Mouse (Mus musculus): Measurements from ENCODE around the gene Hist1h2ab. TPM values are rescaled to one million over a fixed set of nuclear protein-coding genes. Genes with fewer than 3 reads are reported as not detected.
"Not testable (repeated sequence)": the region's sequence is repeated elsewhere in the genome, so short reads cannot be mapped to it uniquely, and the experiment has no call there.

Hist1h2ab gene
- polyA plus RNA-seq, 1 experiment from 2014 or later: 28.5 TPM

DNA sequence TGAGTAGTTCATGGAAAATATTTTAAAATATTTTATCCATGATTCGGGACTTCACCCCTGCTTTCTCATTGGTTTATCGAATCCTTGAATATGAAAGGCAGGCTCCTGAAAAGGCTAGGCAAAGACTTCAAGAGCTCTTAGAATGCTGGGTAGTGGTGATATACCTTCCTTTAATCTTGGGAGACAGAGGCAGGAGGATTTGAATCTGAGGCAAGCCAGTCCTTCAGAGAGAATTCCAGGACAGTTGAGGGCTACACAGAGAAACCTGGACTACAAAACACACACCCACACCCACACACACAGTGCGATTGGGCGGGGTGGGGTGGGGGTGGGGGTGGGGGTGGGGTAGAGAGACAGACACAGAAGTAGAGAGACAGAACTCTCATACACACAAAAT, 3.0 kb upstream of the Hist1h2ab start:
- Histone ChIP-seq H3K36me3 (no peaks in the 10 kb centered on the region), H3K27ac (no peak overlapping the region), H3K9me3 (no peaks in the 10 kb centered on the region), H3K4me1 (peaks cover 5% of the 10 kb centered on the region; the same call in 1 of the 2 replicates), H3K9ac (no peak overlapping the region), H3K27me3 (replicated peaks) (no peaks in the 10 kb centered on the region), H3K4me3 (no peak overlapping the region), H3K4me2 (replicated peaks) (peak overlapping the region; percentile 60)
- ATAC-seq (ENCODE audit: low FRiP score, low read depth): no peak
- WGBS: 8% methylated on average over 4 of the region's 4 CpGs

DNA sequence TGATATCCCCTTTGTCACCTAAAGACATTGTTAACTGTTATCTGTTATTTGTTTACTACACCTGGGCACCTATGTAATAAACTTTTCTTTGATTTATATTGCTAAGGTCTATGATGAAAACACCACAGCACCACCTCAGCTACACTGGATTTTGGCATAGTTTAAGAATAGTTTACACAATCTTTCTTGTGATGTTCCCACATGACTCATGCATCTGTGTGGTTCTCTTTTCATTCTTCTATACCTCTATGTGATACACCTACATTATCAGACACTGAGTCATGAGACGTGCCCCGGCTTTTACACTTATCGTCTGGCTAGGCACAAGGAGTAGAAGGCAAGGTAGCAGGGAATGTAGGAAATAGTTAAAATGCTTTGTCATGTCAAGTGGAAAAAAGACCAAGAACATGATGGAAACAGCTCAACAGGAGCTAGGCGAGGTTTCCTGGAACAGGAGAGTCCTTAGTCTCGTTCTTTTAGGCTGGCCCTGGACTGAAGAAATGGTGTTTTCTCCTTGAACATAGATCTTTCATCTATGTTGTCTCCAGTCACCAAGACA, 1.3 kb upstream of the Hist1h2ab start:
- 92% methylated on average over 5 of the region's 5 CpGs for WGBS
- Histone ChIP-seq H3K36me3 (no peaks in the 10 kb centered on the region), H3K4me3 (no peak overlapping the region), H3K9me3 (no peaks in the 10 kb centered on the region), H3K9ac (no peak overlapping the region), H3K4me2 (replicated peaks) (no peak overlapping the region), H3K27me3 (replicated peaks) (no peaks in the 10 kb centered on the region), H3K4me1 (peaks cover 5% of the 10 kb centered on the region; the same call in 1 of the 2 replicates), H3K27ac (no peak overlapping the region)
- no peak for ATAC-seq (ENCODE audit: low FRiP score, low read depth)

DNA sequence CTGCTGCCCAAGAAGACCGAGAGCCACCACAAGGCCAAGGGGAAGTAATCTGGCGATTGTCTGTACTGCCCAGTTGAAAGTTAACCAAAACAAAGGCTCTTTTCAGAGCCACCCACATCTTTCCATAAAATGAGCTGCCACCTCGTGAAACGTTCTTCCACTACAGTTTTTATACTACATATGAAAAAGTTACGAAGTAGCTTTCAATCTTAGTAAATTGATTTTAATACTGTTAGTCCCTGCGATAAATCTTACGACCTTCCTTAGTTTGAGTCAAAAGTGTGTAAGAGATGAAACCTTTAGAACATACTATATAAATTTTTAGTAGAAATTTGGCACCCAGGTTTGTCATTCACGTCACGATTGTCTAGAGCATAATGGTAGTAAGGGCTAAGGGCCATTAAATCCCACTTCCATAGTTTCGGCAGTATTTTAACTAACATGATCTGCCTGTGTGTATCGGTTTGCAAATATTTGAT, 591 bp downstream of the Hist1h2ab start:
- under 1% methylated on average over 11 of the region's 11 CpGs for WGBS
- H3K9me3 ChIP-seq: no peaks in the 10 kb centered on the region
- ATAC-seq (ENCODE audit: low FRiP score, low read depth): 0 out of 2 replicates have a peak, but pooled peaks have one; percentile 27

DNA sequence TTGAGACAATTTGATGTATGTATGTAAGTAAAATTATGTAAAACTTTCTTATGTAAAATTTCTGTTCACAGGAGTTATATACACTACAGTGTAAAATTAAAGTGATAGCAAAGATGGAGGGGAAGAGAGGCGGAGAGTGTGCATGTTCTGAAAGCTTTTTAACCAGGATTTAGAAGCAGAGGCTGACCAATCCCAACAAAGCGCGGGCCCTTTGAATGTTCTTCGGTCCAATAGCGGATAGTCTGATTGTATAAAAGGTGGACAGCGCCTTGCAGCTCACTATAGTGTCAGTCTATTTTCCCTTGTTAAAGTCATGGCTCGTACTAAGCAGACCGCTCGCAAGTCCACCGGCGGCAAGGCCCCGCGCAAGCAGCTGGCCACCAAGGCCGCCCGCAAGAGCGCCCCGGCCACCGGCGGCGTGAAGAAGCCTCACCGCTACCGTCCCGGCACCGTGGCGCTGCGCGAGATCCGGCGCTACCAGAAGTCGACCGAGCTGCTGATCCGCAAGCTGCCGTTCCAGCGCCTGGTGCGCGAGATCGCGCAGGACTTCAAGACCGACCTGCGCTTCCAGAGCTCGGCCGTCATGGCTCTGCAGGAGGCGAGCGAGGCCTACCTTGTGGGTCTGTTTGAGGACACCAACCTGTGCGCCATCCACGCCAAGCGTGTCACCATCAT, 1.3 kb downstream of the Hist1h2ab start, which contains the start of gene Hist1h3b:
Gene Hist1h3b, plus strand, starts transcription at position 201 of the 675 bp plus-strand sequence.
- Histone ChIP-seq H3K4me2 (replicated peaks) (peak within 1 kb of the TSS; percentile 64), H3K4me3 (peak within 1 kb of the TSS; percentile 35), H3K27ac (peak within 1 kb of the TSS; percentile 82), H3K9ac (peak within 1 kb of the TSS; percentile 55; the same call in 1 of the 2 replicates)
- not testable (repeated sequence) for H3K4me1 ChIP-seq; H3K27me3 ChIP-seq (replicated peaks); H3K36me3 ChIP-seq; H3K9me3 ChIP-seq
- under 1% methylated on average over 21 of the region's 47 CpGs for WGBS
- ATAC-seq (ENCODE audit: low FRiP score, low read depth): peak; percentile 84

More for the DNA sequence above, 591 bp downstream of the Hist1h2ab start:
- Histone ChIP-seq H3K27ac (peak overlapping the region; percentile 32; the same call in 1 of the 2 replicates), H3K4me2 (replicated peaks) (peak overlapping the region; percentile 64), H3K9ac (peak overlapping the region; percentile 55; the same call in 1 of the 2 replicates), H3K36me3 (no peaks in the 10 kb centered on the region), H3K4me1 (peaks cover 5% of the 10 kb centered on the region; the same call in 1 of the 2 replicates), H3K27me3 (replicated peaks) (no peaks in the 10 kb centered on the region), H3K4me3 (peak overlapping the region; percentile 35)

DNA sequence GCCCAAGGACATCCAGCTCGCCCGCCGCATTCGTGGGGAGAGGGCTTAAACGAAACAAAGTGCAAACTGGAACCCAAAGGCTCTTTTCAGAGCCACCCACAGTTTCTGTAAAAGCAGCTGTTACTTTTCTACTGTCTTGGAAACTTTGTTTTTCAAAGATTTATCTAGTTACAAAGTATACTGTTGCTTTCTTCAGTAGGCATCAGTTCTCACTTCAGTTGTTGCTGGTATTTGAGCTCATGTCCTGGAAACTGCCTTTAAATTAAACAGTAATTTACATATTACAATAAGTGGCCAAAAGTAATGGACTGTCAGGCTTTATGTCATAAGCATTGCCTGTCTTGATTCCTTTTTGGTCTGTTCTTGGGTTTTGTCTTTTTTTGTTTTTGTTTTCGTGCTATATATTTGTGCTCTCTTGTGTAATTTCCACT, 1.8 kb downstream of the Hist1h2ab start:
- H3K4me2 ChIP-seq (replicated peaks): peak overlapping the region; percentile 64
- WGBS: 3% methylated on average over 6 of the region's 6 CpGs
- peak overlapping the region; percentile 21 for H3K4me3 ChIP-seq

DNA sequence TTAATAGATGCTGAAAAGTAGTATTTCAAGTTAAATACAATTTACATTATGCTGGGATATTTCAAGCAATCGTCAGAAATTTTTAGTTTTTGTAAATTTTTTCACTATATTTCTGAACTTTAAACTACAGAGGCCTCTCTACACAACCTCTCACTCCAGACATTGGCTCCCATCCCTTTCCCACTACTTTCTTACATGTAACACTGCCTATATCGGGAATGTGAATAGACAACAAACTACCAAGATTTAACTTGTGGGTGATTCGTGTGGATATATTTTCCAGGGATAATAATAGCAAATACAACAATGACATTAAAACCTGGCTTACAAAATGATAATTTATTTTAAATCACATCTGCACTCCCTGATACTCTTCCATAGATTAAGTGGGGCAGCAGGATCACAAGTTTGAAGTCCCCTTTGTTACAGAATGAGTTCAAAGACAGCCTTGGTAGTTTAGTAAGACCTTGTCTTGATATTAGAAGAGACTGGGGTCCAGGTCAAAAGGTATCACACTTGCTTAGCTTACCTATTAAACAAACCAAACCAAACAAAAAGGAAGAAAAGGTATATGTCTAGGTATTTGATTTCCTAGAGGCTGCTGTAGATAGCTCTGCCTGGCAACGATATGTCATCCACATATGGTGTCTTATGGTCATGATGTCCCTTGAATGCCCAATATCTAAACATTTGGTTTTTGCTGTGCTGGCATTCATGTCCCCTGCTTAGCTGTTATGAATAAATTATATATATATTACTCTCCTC, 2.6 kb downstream of the Hist1h2ab start:
- no peak overlapping the region for H3K9ac ChIP-seq
- no peak for ATAC-seq (ENCODE audit: low FRiP score, low read depth)
- no peaks in the 10 kb centered on the region for H3K9me3 ChIP-seq
- H3K36me3 ChIP-seq: no peaks in the 10 kb centered on the region
- H3K4me2 ChIP-seq (replicated peaks): peak overlapping the region; percentile 64; the same call in 1 of the 2 replicates
- H3K27ac ChIP-seq: no peak overlapping the region
- no peak overlapping the region for H3K4me3 ChIP-seq
- no peaks in the 10 kb centered on the region for H3K27me3 ChIP-seq (replicated peaks)
- WGBS: 59% methylated on average over 4 of the region's 4 CpGs
- H3K4me1 ChIP-seq: peaks cover 3% of the 10 kb centered on the region; the same call in 1 of the 2 replicates

More for the DNA sequence above, 1.8 kb downstream of the Hist1h2ab start:
- H3K27me3 ChIP-seq (replicated peaks): no peaks in the 10 kb centered on the region
- H3K27ac ChIP-seq: 0 out of 2 replicates have a peak overlapping the region, but pooled peaks have one; percentile 8
- peak overlapping the region; percentile 53; the same call in 1 of the 2 replicates for H3K9ac ChIP-seq
- no peaks in the 10 kb centered on the region for H3K36me3 ChIP-seq
- no peak for ATAC-seq (ENCODE audit: low FRiP score, low read depth)
- no peaks in the 10 kb centered on the region for H3K9me3 ChIP-seq
- peaks cover 8% of the 10 kb centered on the region; the same call in 1 of the 2 replicates for H3K4me1 ChIP-seq

DNA sequence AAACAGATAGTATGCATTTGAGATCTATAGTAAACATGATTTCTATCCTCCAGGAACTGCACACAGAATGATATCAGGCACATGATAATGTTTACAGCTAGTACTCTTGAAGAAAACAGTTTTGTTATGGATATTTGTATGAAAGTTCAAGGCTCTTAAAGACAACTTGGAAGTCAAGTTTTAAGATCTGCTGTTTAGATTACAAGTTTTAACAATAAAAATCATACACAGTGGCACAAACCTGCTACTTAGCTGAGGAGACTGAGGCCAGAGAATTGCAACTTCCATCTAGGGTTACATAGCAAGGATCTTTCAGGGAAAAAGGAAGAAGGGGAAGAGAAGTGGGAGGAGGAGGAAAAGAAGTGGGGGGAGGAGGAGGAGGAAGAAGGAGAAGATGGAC, 4.1 kb downstream of the Hist1h2ab start:
- Histone ChIP-seq H3K4me3 (no peak overlapping the region), H3K36me3 (no peaks in the 10 kb centered on the region), H3K9me3 (no peaks in the 10 kb centered on the region), H3K27ac (no peak overlapping the region), H3K4me1 (peaks cover 3% of the 10 kb centered on the region; the same call in 1 of the 2 replicates), H3K27me3 (replicated peaks) (no peaks in the 10 kb centered on the region), H3K9ac (no peak overlapping the region), H3K4me2 (replicated peaks) (no peak overlapping the region)
- no peak for ATAC-seq (ENCODE audit: low FRiP score, low read depth)

DNA sequence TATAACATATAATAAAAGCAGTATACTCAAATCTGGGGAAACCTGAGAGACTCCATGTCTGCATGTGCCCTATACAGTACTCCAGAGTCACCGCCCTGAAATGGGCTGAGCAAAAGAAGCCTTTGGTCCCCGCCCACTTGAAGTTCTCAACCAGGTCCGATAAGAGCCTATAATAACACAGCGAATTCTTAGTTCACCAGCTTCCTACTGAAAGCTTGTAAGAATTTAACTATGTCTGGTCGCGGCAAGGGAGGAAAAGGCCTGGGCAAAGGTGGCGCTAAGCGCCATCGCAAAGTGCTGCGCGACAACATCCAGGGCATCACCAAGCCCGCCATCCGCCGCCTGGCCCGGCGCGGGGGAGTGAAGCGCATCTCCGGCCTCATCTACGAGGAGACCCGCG, 5.9 kb downstream of the Hist1h2ab start, which contains the start of gene Hist1h4b:
Gene Hist1h4b, plus strand, starts transcription at position 224 of the 400 bp plus-strand sequence.
- H3K27ac ChIP-seq: peak within 1 kb of the TSS; percentile 46; the same call in 1 of the 2 replicates

DNA sequence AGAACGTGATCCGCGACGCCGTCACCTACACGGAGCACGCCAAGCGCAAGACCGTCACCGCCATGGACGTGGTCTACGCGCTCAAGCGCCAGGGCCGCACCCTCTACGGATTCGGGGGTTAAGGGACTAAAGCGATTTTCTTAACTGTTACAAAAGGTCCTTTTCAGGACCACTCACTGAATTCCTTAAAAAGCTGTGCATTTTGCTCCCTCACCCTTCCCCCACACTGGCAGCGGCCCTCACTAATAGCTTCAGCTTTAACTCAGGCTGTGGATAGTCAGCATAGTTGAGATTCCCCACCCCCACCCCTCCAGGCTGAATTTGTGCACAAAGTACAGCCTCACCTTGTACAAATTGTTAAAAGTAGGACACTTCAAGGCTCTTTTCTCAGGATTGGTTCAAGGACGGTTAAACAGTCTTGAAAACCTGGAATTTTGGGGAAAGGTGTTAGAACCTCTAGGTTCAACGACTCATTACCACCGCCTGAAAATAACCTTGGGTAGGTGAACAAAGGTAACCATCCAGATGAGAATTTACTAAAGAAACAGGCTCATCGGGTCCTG, 6.4 kb downstream of the Hist1h2ab start:
- H3K9ac ChIP-seq: peak overlapping the region; percentile 44
- 2% methylated on average over 21 of the region's 23 CpGs for WGBS
- H3K36me3 ChIP-seq: no peaks in the 10 kb centered on the region
- H3K4me1 ChIP-seq: peaks cover 9% of the 10 kb centered on the region; the same call in 1 of the 2 replicates
- H3K9me3 ChIP-seq: no peaks in the 10 kb centered on the region
- ATAC-seq (ENCODE audit: low FRiP score, low read depth): no peak
- H3K27ac ChIP-seq: peak overlapping the region; percentile 46; the same call in 1 of the 2 replicates
- peak overlapping the region; percentile 28 for H3K4me3 ChIP-seq
- no peaks in the 10 kb centered on the region for H3K27me3 ChIP-seq (replicated peaks)
- peak overlapping the region; percentile 62 for H3K4me2 ChIP-seq (replicated peaks)

More for the DNA sequence above, 5.9 kb downstream of the Hist1h2ab start, which contains the start of gene Hist1h4b:
- H3K9me3 ChIP-seq: no peaks in the 10 kb centered on the region
- peak; percentile 64 for ATAC-seq (ENCODE audit: low FRiP score, low read depth)
- no peaks in the 10 kb centered on the region for H3K36me3 ChIP-seq
- H3K9ac ChIP-seq: peak within 1 kb of the TSS; percentile 44
- H3K4me1 ChIP-seq: peaks cover 9% of the 10 kb centered on the region; the same call in 1 of the 2 replicates
- whole genome bisulfite sequencing: under 1% methylated on average over 20 of the region's 22 CpGs
- H3K4me3 ChIP-seq: peak within 1 kb of the TSS; percentile 28
- peak within 1 kb of the TSS; percentile 62 for H3K4me2 ChIP-seq (replicated peaks)
- no peaks in the 10 kb centered on the region for H3K27me3 ChIP-seq (replicated peaks)

DNA sequence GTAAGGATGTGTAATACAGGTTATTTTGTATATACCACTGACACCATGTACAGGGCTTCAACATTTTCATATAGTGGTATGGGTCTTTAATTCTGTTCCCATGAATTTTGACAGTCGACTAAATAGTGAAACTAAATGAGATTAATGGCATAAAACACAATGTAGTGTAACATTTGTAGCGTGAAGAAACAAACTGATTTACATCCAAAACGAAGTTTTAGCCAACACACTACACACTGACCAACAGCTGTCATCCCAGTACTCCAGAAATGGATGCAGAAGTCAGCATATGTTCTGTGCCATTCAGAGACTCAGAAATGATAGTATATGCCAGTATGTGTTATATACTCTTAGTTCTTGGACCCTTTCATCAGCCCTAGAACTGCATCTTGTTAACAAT, 7.0 kb downstream of the Hist1h2ab start:
- no peak for ATAC-seq (ENCODE audit: low FRiP score, low read depth)
- Histone ChIP-seq H3K36me3 (no peaks in the 10 kb centered on the region), H3K9ac (no peak overlapping the region), H3K9me3 (no peaks in the 10 kb centered on the region), H3K4me3 (no peak overlapping the region), H3K27me3 (replicated peaks) (no peaks in the 10 kb centered on the region), H3K27ac (no peak overlapping the region), H3K4me2 (replicated peaks) (no peak overlapping the region; the same call in 1 of the 2 replicates), H3K4me1 (peaks cover 9% of the 10 kb centered on the region; the same call in 1 of the 2 replicates)
- 45% methylated on average over 3 of the region's 3 CpGs for WGBS

DNA sequence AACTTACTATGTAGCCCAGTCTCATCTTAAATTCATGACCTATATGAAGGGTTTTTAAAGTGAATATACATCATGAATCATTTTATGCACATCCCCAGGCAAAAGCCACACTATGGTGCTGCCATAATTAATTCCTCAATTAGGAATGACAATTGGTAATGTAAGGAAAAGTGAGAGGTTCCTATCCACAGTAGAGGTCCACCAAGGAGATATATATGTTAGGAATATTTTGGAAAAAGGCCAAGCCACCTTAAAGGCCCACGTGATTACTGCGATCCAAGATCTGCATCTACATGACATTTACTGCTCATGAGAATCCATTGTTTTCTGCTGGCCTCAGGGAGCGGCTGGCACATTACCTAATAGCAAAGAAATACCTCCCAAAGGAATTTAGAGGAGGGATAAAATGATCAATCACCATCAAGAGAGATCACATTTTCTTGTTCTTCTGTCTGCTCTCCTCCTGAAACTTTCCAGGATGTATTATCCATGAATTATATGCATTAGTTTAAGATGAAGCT, 8.4 kb downstream of the Hist1h2ab start:
- Histone ChIP-seq H3K27ac (no peak overlapping the region), H3K4me3 (no peak overlapping the region), H3K4me1 (peaks cover 21% of the 10 kb centered on the region), H3K36me3 (no peaks in the 10 kb centered on the region), H3K9me3 (no peaks in the 10 kb centered on the region), H3K4me2 (replicated peaks) (no peak overlapping the region), H3K9ac (no peak overlapping the region), H3K27me3 (replicated peaks) (no peaks in the 10 kb centered on the region)
- ATAC-seq (ENCODE audit: low FRiP score, low read depth): no peak
- 38% methylated on average over 3 of the region's 3 CpGs for WGBS
